Mouse (Mus musculus) lung, postnatal 10 days (tissue): ENCODE results near the gene Gm9945.
A peak's percentile ranks its signal among the peaks of the same experiment; 100 is the strongest.

Source experiments
- DNase-seq: peaks from one replicate; pipeline ENCODE4 v3.0.0; 2021

The Gm9945 gene

DNA sequence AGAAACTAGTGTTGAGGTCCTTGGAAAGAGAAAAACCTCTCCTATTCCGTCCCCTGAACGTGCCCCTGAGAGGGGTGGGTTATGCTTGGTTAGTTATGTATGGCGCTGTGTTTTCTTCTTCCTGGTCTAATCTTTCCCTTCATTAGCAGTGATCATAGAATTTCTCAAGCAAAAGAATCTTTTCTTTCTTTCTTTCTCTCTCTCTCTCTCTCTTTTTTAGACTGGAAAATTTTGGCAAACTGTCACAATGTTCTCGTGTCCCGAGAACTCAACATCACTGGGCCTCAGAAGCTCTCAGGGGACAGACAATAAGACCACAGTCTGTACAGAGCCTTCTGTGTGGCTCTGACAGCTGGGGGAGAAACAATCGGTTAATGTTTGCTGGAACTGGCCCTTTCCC, 15.5 kb downstream of the Gm9945 start:
- no peak for DNase-seq

DNA sequence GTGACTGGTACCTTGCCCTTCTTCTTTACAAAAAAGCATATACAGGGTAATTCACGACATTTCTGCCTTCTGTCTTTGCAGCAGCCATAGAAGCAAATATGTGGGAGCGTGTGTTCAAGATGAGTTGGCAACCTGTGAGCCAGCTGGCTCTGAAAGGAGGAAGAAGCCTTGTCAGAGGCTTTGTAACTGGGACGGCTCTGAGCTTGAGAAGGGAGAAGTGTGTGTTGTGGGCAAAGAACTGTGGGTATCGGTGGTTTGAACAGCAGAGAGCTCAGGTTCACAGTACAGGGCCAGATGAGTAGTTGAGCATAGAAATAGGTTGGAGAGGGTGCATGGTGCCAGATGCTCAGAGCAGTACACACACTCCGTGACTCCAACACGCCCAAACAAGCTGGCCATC, 17.0 kb downstream of the Gm9945 start:
- DNase-seq = no peak

DNA sequence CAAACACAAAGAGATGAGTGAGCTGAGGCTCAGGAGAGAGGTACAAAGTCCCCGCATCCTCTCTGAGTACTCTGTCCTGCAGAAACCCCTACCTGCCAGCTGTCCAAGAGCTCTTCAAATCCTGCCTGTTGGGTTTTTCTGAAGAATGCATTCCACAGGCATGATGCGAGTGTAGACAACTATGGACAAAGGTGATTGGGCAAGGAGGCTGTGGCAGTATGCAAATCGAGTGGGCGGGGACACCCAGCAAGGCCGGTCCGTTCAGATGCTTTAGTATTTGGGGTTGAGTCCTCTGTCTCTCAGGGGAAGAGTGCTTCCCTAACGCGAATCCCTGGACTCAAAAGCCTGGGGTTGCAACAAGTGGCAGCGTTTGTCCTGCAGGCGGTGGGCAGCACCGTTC, 20.6 kb downstream of the Gm9945 start:
- DNase-seq = peak; percentile 75

DNA sequence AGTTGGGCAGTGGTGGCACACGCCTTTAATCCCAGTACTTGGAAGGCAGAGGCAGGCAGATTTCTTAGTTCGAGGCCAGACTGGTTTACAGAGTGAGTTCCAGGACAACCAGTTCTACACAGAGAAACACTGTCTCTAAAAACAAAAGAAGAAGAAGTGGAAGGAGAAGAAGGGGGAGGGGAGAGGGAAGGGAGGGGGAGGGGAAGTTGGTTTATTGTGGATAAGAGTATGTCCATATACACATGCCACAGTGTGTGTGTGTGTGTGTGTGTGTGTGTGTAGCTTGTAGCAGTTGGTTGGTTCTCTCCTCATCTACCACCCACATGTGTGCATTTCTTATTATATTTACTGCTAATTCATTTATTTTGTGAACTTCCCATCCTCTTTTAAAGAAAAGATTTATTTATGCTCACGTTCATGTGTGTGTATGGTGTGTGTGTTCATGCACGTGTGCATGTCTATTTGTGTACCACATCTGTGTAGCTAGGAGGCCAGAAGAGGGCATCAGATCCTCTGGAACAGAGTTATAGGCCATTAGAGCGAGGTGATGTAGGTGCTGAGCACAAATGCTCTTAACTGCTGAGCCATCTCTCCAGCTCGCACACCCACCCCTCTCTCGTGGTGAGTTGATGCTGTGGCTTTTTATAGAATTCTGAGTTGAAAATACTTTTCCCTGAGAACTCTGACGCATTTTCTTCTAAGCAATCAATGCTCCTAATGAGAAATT, 22.2 kb downstream of the Gm9945 start:
- no peak for DNase-seq

DNA sequence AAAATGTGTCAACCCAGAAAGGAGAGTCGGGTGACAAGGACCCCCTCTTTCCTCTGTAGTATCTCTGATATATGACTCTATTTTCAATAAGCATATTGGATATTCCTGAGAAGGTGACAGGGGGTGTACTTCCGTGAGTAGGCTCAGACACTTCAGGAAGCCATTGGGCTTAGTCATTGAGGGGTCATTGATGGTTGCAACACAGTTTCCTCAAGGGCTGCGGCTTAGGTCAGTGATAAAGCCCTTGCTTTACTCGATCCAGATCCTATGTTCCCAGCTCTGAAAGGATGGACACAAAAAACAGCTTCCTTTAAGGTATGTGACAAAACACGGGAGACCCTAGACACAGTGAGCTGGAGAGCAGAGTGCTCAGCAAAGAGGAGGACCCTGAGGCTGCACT, 23.8 kb downstream of the Gm9945 start:
- no peak for DNase-seq

DNA sequence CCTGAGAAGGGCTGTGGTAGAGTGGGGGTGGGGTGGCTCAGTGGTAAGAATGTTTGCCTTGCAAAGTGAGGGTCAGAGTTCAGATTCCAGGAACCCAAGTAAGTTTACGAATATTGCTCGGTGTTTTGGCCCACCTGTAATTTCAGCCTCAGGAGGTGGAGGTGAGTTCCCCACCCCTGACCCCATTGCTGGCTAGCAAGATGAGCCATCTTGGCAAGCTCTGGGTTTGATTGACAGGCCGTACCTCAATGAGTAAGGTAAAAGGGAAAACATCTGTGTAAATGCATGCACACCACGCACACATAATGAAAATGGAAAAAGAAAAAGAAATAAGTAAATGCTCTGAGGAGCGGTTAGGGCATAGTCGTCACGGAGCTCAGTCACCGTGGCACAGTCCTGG, 24.4 kb downstream of the Gm9945 start:
- no peak for DNase-seq

DNA sequence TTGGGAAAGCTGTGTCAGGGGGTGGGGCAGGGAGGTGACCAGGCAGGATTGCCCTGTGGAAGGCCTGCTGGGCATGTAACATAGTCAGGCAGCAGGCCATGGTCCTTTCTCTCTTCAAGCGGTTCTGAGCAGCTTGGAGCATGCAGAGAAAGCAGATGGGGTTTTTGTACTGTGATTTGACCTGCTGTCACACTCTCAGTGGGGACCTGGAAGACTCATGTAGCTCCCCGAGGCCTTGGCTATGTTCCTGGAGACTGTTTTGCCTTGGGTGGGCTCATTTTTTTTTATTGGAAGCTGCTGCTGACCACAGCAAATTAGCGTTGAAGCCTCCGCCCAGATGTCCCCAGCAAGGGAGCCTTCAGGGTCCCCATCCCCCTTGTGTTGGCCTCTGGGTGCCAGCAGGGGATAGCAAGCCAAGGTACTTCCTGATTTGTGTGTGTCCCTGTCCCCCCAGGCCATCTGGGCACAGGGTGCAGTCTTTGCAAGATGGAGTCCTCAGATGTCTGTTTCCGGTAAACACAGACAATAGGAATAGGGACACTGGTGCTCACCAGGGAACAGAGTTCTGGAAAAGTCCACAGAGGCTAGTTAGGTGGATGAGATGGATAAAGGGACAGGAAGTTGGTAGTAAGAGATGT, 25.2 kb downstream of the Gm9945 start:
- DNase-seq = no peak

DNA sequence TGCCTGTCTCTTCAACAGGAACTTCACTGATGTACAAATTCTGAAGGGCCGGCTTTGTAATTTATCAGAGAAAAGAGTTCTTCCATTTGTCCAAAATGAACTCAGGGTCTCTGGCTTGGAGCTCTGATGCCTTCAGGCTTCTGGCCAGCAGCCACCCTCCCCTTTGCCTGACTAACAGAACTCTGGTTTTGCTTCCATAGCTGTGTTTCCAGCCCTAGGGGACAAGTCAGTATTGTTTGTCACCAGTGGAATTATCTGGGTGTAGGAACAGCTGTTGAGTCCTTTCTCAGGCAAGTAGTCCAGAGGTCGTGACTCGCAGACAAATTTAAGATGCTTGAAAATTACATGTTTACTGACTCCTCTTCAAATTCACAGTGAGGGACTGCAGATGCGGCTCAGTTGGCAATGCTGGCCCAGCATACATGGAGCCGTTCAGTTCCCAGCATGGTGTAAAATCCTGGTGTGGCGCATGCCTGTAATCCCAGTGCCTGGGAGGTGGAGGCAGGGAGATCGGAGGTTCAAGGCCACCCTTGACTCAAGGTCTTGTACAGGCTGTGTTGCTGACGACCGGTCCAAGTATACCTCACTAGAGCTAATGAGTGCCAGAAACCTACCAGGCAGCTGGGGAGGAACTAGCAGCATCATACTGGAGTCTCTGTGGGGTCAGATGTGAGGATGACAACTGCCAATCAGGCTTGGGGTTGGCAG, 27.3 kb downstream of the Gm9945 start:
- no peak for DNase-seq

DNA sequence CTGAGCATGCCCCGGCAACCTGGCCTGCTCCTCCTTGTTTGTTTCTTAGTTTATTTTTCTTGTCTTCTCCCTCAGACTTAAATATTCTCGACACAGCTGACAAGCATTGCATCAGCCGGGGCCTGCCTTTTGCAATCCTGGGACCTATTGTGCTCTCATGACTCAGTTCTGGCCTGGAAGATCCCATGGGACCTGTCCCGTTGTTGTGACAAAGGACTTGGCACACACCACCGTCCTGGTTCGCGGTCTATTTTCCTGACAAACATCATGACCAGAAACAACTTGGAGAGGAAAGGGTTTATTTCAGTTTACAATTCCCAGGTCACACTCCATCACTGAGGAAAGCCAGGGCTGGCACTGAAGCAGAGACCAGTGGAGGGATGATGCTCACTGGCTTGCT, 28.2 kb downstream of the Gm9945 start:
- peak; percentile 46 for DNase-seq

DNA sequence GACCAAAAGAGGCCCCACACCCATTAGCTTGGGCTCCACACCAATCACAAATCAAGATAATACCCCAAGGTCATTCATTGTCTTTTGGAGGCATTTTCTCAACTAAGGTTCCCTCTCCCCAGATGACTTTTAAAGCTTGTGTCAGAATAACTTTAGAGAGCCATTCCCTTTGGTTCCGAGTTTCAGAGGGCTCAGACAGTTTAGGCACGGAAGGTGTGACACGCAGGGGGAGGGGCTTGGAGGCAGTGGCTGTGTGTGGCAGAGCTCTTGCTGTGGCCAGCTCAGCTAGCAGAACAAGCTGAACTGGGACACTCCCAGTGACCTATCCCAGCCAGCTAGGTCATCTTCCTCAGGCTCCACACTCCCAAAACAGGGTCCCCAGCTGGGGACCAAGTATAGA, 28.6 kb downstream of the Gm9945 start:
- DNase-seq = no peak

DNA sequence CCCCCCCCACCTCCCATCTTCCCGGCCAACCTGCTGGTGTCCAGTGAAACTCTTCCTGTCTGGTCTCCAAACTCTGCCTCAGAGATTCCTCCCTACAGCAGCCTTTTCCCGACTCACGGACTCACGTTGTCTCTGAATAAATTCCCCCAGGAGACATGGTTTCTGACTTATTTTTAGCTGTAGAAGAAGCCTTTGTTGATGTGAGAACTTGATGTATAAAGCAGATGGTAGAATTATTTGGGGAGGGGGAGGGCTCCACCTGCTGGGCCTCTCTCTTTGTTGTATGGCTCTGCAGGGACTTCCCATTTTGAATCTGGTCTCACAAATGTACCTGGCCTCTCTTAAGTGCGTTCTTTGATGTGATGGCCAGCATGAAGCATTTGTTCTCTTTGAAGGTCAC, 30.4 kb downstream of the Gm9945 start:
- DNase-seq = no peak

DNA sequence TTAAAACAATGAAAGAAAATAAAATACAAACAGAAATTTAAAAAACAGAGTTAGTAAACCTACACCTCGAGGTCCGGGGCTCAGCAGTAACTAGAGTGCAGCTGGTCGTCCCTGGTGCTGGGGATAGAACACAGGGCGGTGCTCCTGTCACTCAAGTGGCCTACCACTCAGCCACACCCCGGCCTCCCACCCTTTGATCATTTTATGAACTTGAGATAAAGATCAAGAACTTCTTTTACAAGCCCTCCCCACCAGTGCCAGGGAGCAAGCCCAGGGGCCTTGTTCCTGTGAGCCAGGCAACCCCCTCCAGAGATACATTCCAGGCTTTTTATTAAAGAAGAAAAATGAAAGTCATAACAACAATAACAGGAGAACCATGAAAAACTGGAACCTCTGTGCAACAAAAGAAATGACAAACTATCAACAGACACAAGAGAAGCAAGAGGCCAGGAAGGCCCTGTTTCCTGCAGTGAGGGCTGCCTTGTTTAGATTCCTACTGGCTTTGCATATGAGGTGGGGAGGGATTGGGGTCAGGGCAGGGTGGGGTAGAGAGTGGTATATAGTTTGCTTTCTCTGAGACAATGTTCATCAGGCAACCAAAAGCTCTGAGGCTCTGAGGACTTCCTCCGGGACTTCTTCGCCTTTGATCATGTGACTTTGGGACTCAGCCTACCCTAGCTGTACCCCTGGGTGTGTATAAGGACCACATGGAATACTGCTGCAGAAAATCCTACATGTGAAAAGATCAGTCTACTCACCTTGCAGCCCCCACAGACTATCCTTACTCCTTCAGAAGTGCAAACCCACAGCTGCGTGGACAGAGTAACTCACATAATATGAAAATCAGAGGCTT, 37.0 kb downstream of the Gm9945 start:
- peak; percentile 60 for DNase-seq

DNA sequence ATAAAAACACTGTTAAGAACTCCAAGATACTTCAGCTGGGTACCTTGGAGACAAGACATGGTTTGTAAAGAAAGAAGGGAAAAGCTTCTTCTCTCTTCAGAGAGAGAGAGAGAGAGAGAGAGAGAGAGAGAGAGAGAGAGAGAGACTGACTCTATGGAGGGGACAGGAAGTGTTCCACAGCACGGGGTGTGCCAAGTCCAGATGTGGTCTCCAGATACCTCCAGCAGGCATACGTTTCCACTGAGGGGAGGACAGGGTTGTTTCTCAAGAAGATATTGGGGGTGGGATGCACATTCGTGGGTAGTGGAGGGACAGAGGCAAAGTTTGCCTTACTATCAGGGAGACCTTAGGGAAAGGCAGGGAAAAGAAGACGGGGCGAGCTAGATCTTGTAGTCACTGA, 38.8 kb downstream of the Gm9945 start:
- no peak for DNase-seq

DNA sequence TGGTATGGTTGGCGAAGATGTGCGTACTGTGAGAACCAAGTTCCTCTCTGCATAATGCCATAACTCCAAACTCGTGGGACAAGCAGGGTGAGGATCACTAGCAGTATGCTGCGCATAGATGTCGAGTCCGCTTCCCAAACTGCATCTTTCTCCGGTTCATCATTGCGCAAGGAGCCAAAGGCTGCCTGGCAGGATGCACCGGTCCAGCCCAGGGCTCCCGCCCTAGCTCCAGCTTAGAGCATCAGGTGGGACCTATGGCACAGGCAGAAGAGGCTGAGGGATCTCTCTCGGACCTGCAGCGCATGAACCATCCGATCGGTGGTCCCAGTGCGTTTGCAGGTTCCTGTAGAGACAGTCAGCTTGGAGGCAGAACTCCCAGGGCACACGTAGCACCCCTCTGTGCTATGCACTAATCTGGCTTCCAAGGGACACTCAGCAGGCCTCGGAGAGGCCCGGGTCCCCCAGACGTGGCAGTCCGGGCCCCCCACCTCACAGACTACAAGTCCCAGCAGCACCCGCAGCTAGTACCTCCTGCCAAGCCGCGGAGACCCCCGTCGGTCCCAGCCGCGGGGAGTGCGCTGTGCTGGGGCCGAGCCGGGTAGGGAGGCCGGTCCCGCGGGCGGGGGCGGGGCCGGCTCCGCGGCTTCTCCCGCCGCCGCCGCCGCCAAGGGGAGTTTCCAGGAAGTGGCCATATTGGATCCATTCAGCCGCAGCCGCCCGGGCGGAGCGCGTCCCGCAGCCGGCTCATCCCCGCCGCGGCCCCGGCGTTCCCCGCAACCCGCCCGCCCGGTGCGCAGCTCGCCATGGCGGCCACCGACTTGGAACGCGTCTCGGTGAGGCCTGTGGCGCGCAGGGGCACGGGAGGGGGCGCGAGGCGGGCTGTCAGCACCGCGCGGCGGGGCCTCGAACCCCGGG, 39.5 kb downstream of the Gm9945 start, which contains the start of gene Sept8:
Gene Sept8, plus strand, starts transcription at position 51 of the 915 bp plus-strand sequence.
- DNase-seq = peak; percentile 63

DNA sequence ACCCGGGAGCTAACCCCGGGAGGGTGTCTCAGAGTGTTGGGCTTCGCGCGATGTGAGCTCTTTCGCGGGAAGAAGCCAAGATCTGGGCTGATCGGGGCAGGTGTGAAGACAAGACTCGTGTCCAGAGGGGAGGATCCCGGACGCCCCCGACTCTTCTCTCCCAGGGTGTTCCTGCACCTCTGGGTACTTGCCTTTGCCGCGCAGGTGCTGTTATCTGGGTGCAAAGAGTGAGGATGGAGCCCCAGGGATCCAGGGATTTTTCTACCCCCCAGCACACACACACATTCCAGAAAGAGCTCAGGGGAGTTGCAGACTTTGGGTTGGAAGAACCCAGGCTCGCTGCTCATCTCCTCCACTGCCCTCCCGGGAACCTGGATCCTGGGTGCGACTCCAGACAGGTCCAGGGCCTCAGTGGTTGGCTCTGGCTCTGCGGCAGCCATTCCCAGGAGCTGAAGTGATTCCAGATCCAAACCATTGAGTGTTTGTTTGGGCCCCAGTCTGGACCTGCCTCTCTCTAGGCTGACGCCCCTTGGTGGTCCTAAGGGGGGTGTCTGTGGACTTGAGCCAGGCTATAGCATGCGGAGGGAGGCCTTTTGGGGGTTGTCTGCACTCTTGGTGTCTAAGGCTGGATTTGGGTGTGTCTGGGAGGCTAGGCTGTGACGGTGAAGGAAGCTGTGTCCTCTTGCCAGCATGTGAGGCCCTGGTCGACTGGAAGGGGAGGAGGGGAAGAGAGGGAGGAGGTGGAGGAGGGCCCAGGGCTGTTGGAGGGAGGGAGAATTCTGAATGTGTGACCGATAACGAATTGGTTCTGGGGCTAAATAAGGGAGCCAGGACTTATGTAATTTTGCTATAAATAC, 40.4 kb downstream of the Gm9945 start:
- peak; percentile 72 for DNase-seq

DNA sequence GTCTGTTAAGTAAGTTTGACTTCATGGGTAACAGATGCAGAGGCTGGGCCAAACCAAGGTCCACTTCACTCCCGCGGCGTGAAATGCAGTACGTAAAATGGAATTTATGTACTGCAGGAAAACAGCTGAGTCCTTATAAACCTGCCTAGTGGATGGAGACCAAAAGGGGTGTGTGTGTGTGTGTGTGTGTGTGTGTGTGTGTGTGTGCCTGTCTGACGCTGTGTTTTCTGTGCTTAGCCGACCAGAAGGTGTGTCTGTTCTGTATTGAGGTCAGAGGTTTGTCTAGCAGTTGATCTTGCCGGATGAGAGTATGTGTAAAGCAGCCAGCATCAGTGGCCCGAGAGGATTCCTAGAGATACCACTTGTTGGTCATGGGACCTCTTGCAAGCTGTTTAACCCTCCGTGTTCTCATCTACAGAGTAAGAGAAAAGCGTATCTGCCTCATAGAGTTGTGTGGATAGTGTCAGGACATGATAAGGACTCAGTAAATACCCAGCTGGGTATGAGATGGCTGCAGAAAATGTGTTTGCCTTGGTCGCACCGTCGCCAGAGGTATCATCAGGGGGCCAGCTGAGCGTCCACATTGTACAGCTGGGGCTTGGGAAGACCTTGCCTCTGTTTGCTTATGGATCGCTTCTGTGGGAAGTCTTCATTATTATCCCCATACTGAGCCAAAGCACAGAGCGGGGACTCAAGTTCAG, 41.3 kb downstream of the Gm9945 start:
- DNase-seq = no peak

DNA sequence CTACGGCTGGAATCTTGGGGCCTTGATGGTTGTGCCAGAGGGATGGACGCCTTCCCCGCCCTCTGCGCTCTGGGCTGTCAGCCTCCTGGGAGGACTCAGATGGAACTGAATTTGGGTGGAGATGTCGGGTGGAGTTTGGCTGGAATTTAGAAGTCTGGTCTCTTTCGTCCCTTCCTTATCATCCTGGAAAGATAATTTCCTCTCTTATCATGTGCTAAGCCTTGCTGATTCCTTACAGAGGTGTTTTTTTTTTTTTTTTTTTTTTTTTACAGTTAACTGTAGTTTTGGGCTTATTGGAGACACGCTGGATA, 41.8 kb downstream of the Gm9945 start:
- no peak for DNase-seq

DNA sequence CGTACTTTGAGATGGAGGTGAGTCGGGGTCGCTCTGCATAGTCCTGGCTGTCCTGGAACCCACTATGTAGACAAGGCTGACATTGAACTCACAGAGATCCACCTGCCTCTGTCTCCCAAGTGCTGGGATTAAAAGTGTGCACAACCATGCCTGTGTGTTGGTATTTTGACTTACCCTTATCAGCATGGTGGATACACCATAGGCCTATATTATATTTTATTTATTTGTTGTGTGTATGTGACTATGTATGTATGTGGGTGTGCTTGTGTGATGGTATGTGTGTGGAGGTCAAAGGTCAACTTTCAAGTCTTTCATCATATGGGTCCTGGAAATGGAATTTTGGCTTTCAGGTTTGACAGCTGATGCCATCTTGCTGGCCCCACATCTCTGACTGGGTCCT, 42.4 kb downstream of the Gm9945 start:
- DNase-seq = no peak

DNA sequence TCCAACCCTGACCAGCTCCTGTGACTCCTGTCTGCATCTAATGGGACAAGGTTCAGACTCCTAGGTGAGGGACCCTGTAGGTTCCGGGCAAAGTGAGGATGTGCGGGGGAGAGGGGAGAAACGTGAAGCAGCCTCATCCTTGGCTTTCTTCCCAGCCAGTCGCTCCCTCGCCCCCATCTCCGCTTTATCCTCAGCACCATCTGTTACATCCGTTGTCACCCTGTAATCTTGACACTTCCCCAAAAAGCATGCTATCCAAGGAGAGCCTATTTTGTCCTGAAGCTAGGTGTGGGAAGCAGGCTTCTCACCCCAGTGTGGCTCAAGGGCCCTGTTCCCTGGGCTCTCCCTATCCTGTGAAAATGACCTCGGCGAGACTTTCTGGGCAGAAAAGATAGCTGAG, 43.0 kb downstream of the Gm9945 start:
- DNase-seq = no peak

DNA sequence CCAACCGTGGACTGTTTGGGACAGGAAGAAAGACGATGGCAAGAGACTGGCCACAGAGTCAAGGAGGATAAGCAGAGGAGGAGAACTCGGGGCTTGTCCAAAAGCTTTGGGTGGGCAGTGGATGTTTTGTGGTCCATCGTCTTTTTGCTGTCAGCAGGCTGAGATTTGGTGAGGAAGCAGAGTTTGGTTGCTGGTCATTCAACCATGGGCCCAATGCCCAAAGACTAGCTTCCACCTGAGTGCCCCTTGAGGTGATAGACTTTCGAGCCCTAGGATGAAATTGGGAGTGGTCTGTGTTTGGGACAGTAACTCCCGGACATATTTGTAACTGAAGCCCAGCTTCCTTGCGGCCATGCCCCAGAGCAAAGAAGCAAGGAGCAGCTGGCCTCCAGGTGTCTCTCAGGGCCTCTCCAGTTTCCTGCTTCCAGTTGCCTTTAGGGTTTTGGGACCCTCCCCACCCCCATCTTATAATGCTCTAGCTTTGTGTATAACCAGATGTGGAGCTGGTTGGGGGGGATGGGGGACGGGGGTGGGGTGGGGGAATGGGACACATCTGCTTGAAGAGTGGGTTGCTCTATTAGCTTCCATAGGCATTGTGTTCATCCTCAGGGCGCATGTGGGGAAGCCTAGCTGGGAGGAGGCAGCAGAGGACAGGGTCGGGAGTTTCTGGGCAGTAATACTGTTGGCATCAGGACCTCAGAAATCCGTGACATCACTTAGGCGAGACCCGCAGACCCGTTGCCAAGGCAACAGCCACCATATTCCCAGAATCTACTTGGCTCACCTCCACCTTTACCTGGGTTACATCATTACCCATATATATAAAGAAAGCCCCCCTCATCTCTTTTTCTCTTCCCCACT, 43.8 kb downstream of the Gm9945 start:
- DNase-seq = no peak
